Mouse (Mus musculus): Measurements from ENCODE around the gene Stat1.

GRCm38 (mm10) chr1:52144907-52145306 is 25.7 kb downstream of the Stat1 start:
- no peak for TF ChIP-seq POLR2A (IDR thresholded peaks at IDR 0.05; ENCODE audit: low read depth, low read length)
- no peak for TF ChIP-seq CTCF (conservative IDR thresholded peaks at IDR 0.05; ENCODE audit: insufficient read depth, insufficient read length, low read depth, low read length)
